Mouse (Mus musculus) spleen, adult 2 months (tissue): Measurements from ENCODE around the gene Ifngr2.

Experiments
- CTCF ChIP-seq: fragments of 200-500 bp; IDR thresholded peaks from 2 replicates; pipeline ENCODE4 v1.5.1; 2011; ENCODE audit warnings: mild to moderate bottlenecking, inconsistent platforms; ENCODE audit not compliant: insufficient read depth, insufficient read length, insufficient replicate concordance; ENCODE audit errors: extremely low read depth
- POLR2A ChIP-seq: fragments of 200-500 bp; IDR thresholded peaks from 2 replicates; pipeline ENCODE4 v1.6.1; 2011; ENCODE audit warnings: low read depth, low read length, inconsistent platforms

DNA sequence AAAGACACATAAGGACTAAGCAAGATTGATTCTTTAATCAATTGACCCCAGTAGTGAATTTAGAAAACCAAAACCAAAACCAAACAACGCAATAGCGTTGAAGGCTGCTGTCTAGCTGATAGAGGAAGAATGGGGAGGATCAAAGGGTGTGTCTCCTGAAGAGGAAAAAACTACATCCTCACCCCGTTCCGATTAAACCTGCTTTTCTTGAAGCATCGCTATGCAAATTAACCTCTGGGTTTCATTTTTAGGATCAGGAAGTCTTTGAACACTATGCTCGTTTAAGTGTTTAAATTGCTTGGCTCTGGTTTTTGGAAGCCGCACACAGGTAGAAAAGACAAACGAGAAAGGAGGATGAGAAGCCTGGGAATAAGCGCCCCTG is 49.5 kb downstream of the Ifngr2 start:
- TF ChIP-seq POLR2A (no peak), CTCF (no peak)
